Mouse (Mus musculus): ENCODE data around the gene Fam172a.
"Not testable (repeated sequence)": the region's sequence is repeated elsewhere in the genome, so short reads cannot be mapped to it uniquely, and the experiment has no call there.

Fam172a gene

GRCm38 (mm10) chr13:77701733-77702132 is at the start of gene Fam172a:
Fam172a (plus strand) TSS chr13:77702033.
- DNase-seq = not testable (repeated sequence)

GRCm38 (mm10) chr13:77688651-77689050 is 13.2 kb upstream of the Fam172a start:
- no peak for DNase-seq

- peak; percentile 93 for DNase-seq
Measured at GRCm38 (mm10) chr13:77708514-77709013, 6.7 kb downstream of the Fam172a start.

GRCm38 (mm10) chr13:77717499-77717898 is 15.7 kb downstream of the Fam172a start:
- no peak for DNase-seq

GRCm38 (mm10) chr13:77742822-77743221 is 41.0 kb downstream of the Fam172a start:
- no peak for DNase-seq

GRCm38 (mm10) chr13:77777606-77778005 is 75.8 kb downstream of the Fam172a start:
- DNase-seq = no peak

GRCm38 (mm10) chr13:77807341-77807740 is 105.5 kb downstream of the Fam172a start:
- DNase-seq = not testable (repeated sequence)

GRCm38 (mm10) chr13:77810449-77810848 is 108.6 kb downstream of the Fam172a start:
- no peak for DNase-seq

- no peak for DNase-seq
Measured at GRCm38 (mm10) chr13:77826138-77826537, 124.3 kb downstream of the Fam172a start.

GRCm38 (mm10) chr13:77843017-77843654 is 141.3 kb downstream of the Fam172a start:
- no peak for DNase-seq

GRCm38 (mm10) chr13:77848868-77849267 is 147.0 kb downstream of the Fam172a start:
- no peak for DNase-seq

GRCm38 (mm10) chr13:77864804-77865203 is 163.0 kb downstream of the Fam172a start:
- DNase-seq = no peak

GRCm38 (mm10) chr13:77868314-77868713 is 166.5 kb downstream of the Fam172a start:
- DNase-seq = no peak

GRCm38 (mm10) chr13:77878120-77878519 is 176.3 kb downstream of the Fam172a start:
- DNase-seq = no peak

GRCm38 (mm10) chr13:77878545-77878944 is 176.7 kb downstream of the Fam172a start:
- DNase-seq = no peak

- DNase-seq = no peak
Measured at GRCm38 (mm10) chr13:77897619-77898018, 195.8 kb downstream of the Fam172a start.

- no peak for DNase-seq
Measured at GRCm38 (mm10) chr13:77898066-77898796, 196.4 kb downstream of the Fam172a start.

GRCm38 (mm10) chr13:77899725-77900124 is 197.9 kb downstream of the Fam172a start:
- no peak for DNase-seq

GRCm38 (mm10) chr13:77900843-77901242 is 199.0 kb downstream of the Fam172a start:
- no peak for DNase-seq

GRCm38 (mm10) chr13:77909184-77909583 is 207.4 kb downstream of the Fam172a start:
- DNase-seq = no peak

- no peak for DNase-seq
Measured at GRCm38 (mm10) chr13:77922834-77923233, 221.0 kb downstream of the Fam172a start.

GRCm38 (mm10) chr13:77957611-77958010 is 255.8 kb downstream of the Fam172a start:
- no peak for DNase-seq

GRCm38 (mm10) chr13:77959493-77960272 is 257.9 kb downstream of the Fam172a start:
- no peak for DNase-seq
